Mouse (Mus musculus): Measurements from ENCODE around the gene Cped1.
A peak's percentile ranks its signal among the peaks of the same experiment; 100 is the strongest.

Gene Cped1

DNA sequence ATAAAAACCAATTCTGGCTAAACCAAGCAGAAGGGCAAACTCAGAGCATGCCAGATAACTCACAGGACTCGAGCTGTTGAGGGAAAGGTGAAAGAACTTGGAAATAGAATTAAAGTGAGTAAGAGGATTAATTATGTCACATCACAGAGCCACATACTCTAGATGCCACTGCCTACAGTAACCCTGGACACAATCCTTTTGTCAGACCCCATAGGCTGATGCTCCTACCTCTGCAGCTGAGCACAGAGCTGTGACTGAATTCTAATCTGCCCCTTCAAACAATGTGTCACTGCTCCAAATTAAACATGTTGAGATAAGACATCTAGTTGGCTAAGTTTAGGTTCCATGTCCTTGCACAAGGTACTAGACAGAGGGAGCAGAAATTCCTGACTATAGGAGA lies 176.2 kb downstream of the Cped1 start:
- DNase-seq (ENCODE audit: low read depth, low spot score): no peak

DNA sequence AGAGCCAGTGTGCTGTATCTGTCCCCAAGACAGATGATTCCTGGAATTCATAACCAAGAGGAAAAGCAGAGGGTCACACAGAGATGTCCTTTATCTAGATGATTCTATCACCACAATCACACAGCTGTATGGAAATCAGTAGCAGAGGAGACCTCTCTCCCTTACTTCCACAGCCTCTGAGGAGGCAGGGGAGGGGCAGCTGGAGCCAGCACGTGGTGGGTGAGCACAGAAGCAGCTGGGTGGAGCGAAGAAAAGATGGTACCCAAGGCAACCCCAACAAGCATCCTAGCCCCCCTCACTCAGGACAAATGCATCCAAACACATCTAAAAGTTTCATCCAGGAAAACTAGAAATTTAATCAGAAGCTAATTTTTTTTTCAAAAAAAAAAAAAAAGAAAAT lies 182.7 kb downstream of the Cped1 start:
- no peak for DNase-seq (ENCODE audit: low read depth, low spot score)

DNA sequence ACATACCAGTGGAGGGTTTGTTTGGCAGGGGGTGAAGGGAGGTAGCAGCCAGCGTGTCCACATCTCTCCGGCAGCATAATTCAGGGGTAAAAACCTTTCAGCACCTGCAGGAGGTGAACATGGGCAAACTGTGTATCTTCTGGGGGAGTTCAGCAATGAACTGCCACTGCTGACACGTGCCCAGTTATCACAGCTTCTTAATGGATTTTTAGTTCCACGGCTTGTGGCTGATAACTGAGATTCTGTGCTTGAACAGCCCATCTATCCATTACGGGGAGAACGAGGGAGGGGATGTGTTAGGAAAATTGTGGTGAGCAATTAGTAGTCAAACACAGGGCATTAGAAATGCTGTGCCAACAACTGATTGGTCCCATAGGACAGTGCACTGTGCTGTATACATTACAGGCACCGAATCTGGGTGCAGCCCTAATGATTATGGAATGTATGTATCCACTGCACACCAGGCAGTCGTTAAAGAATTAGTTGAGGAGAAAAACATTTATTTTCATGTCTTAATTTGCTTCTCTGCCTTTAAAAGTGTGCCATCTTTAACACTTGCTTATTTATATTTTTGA lies 193.1 kb downstream of the Cped1 start:
- DNase-seq (ENCODE audit: low read depth, low spot score): no peak

DNA sequence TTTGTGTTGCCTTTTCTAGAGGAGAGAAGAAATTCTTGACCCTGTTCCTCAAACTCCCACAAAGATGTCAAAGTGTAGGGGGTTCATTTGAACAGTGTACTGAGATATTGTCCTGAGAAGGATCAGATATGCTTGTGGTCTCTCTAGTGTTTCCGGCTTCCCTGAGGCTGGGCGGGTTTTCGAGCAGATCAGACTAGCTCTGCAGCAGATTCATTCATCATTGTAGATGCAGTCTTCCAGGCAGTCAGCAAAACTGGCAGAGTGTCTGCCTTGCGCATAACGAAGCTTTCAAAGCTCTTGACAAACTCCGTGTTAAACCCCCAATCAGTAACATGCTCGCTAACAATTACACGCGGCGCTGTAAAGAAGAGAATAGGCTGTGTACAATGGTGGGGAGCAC lies 194.6 kb downstream of the Cped1 start:
- no peak for DNase-seq (ENCODE audit: low read depth, low spot score)

DNA sequence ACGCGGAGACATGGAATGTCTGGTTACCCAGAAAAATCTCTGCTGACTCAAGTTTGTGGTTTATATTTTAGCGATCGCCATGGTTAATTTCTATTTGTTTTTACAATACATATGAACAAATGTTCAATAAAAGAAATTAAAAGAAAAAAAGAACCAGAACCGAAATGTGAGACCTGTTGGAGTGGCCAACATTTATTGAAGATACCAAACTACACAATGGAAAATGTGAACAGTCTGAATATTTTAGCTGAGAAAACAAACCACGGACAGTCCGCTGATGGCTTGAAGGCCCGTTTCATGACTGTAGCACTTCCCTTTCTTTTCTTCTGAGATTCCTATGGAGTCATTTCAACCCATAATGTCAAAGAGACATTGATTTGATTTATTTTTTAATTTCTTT lies 201.3 kb downstream of the Cped1 start:
- DNase-seq (ENCODE audit: low read depth, low spot score): no peak

DNA sequence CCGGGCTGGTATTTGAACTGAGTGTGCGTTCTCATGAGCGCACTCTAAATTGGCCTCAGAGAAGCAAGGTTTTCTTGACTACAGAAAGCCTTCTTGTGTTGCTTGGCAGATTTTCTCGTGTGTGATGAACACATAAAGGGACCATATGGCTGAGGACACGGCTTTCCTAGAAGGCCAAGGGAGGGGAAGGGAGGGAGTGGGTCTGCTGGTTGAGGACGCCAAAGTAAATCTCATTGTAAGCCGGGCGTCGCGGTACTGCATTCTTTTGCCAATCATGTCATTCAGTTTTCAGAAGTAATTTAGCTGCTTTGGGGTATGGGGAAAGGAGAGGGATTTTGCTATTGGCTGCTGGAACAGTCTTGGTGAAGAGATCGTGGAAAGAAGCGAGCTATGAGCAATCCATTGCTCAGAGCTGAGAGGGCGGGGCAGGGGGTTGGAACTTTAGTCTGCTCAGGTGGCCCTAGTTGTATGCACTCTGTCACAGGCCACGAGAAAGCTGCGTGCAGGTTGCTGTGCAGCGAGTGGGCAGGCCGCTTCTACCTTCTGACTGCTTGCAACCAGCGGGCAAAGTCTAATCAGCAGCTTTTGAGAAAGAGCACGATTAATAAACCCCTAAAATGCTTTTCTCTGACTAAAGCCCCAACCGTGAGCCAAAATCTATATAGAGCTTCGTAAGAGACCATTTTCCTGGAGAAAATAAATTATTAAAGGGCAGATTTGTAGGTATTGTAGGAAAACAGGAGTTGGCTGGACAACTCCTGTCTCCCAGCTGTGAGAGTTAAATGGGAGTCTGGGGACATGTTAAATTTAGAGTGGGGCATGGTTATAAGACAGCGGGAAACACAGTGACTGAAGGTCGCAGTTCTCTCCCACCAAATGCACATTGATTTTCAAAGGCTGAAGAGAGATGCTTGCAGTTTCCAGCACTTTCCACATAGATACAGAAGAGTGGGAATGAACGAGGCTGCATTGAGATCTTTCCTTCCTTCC lies 203.9 kb downstream of the Cped1 start:
- DNase-seq (ENCODE audit: low read depth, low spot score): no peak

DNA sequence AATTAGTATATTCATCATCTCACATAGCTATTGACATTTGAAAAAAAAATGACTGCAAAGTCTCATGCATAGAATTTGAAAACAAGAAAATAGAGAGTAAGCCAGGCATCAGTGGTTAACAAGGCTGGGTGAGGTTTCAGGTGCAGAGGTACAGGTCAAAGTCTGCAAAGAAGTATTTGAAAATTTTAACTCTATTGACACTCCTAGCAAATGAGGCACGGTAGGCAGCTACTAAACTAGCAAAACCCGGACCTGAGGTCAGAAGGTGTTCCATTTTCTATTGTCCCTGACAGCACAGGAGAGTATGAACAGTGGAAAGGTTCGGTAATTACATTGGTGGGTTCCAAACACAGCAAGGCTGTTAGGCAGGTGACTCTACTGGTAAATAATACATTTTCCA lies 212.9 kb downstream of the Cped1 start:
- DNase-seq (ENCODE audit: low read depth, low spot score): no peak

DNA sequence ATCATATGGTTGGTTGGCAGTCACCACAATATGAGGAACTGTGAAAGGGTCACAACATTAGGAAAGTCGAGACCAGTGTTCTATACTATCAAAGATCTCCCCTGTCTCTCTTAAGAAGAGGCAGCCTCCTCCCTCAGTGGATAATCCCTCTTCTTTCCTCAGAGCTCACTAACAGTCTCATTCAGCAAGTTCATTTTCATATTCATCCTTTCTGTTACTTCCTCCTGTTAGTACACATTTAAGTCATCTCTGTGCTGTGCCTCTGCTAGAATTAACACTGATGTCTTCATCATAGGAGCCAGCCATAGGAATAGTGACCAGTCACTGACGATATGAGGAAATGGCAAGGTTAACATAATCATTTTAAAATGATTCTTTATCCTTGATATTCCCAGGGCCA lies 213.8 kb downstream of the Cped1 start:
- DNase-seq (ENCODE audit: low read depth, low spot score): no peak

DNA sequence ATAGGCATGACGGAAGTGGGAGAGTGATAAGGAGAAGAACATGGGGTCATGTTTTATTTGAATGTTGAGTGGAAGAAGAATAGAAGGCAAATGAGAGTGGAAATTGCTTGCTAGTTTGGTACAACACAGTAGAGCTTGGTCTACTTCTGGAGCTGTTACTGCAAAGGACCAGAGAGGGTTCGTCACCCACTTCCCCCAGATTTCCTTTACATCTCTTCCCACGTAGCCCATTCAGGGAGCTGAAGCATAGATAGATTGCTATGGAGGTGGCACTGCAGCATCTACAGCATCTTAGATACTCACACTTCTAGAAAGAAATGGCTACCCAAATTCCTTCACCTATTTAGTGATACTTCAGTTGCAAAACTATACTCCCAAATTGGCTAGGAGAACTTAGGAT lies 214.4 kb downstream of the Cped1 start:
- DNase-seq (ENCODE audit: low read depth, low spot score): no peak

DNA sequence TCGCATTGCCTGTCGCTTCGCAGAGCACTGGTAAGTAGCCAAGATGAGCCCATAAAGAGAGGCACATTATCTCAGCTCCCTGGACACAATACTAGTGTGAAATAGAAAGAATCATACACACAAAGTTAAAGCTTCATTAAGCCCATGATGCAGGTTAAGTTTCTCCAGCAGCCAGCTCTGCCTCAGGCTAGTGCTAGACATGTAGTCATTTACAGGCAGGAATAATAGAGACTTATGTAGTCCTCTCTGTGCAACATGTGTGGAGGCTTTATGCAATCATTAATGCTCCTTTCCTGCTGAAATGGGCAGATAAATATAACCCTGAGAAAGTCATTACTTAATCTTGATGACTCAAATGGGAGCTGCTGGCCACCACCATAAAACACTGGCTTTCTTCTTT lies 216.2 kb downstream of the Cped1 start:
- no peak for DNase-seq (ENCODE audit: low read depth, low spot score)

DNA sequence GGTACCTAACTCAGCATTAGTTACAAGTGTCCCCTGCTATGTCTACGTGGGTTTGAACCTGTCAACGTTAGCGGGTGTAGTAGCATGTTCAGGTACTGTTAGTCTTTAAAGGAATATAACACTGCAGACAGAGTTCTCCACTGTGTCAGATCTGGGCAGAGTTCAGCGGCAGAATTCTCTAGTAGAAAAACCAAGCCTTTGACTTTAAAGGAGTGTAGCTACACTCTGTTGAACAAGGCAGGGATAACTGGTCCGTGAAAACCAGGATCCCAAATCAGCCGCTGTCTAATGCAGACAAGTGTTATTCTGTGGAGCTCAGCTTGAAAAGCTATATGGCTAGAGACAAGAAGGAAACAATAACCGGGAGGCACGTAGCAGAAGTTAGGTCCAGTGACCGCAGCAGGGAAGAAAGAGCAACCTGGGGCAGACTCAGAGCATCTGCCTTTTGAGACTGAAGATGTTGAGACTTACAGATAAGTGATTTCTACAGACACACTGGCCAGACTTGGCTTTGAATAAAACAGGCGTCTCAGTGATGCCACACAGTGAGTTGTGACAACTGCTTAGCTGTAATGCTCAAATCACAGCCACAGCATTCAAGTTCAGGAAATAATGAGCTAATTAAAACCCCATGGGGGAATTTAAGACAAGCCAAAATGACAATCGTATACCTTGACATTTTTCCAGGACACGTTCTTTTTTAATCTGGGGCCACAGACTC lies 219.5 kb downstream of the Cped1 start:
- DNase-seq (ENCODE audit: low read depth, low spot score): no peak

DNA sequence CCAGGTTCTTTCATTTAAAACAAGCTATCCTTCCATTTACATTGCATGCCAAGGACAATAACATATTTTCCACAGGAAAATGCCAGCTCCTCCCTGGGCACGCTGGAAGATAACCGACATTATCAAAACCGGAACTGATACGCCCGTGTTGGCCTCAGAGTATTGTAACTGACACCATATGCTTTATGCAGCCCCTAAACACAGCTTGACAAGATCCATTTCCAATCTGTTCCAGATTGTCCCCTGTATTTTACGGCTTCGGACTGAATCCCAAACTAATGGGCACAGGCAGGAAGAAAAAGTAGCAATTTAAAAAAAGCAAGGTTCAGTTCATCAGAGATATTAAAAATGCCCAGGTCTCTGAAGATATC lies 220.0 kb downstream of the Cped1 start:
- no peak for DNase-seq (ENCODE audit: low read depth, low spot score)

DNA sequence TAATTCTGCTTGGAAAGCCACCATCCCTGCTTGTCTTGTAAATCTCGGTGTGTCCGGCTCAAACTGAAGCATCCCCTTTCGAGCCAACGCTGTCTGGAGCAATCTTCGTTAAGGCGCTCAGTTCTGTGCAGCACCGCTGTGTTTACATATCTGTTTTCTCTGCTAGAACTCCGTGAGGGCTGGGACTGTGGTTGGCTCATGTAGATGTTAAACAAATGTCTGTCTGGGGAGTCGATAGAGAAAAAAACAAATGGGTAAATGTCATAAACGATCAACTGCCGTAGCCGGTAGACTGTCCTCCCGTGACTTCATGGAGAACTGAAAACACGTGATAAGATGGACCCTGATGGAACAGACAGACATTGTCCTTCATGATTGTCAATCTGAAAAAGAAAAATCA lies 220.5 kb downstream of the Cped1 start:
- DNase-seq (ENCODE audit: low read depth, low spot score): no peak

DNA sequence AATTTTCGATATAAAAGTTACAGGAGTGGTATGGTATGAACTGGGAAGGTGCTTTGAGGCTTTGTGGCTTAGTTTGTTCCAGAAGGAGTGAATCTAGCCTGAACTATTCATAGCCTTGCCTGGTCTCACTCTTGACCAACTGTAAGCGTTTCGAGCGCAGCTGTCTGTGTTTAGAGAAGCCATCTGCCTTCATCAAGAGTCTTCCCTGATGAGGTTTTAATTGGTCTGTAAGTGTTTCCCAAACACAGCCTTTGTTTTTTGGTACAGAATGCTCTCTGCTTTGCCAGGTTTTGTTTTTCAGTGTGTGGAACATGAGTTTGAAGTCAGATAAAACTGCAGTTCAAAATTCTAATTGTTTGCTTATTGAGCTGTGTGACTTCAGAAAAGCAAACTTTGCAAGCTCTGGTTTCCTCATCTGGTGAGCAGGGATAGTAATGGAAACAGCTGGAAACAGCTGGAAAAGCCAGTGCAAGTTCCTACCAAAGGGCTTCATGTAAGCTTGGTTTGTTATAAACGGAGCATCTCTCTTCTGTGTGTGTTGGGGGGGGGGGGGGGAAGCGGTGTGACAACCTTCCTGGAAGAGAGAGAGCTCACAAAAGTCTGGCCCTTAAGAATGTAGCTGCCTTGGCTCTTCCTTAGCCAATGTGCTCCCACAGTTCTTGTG lies 221.0 kb downstream of the Cped1 start:
- no peak for DNase-seq (ENCODE audit: low read depth, low spot score)

DNA sequence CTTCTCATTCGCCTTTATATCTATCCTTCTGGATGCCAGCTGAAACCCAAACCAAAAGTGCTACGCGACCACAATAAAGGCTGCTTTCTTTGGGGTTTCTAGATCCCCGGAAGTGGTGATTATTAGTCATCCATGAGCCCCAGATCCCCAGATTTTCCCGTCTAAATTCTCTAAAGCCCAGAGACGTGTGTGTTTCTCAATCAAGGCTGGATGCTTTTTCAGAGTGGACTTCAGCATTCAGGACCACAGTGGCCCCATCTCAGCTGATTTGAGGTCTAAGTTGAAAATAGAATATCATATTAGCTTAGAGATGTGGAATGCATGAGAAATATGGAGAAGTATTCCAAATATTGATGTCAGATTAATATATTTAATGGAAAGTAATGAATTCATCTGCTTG lies 226.4 kb downstream of the Cped1 start:
- no peak for DNase-seq (ENCODE audit: low read depth, low spot score)

DNA sequence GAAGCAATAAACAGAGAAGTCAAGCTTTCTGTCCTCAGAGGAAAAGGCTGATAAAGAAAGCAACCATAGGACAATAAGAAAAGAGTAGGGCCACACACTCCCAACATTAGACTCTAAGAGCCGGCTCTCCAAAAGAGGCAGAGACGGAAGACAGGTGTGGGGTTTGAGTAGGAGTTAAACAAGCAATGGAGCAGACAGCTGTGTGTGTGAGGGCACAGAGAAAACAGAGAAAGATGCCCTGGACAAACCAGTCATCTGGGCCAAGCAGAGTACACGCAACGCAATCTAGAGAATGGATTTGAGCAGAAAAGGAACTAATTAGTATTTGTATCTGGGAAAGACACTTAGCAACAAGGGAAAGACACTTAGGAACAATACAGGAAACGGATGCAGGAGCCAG lies 227.5 kb downstream of the Cped1 start:
- DNase-seq (ENCODE audit: low read depth, low spot score): no peak

DNA sequence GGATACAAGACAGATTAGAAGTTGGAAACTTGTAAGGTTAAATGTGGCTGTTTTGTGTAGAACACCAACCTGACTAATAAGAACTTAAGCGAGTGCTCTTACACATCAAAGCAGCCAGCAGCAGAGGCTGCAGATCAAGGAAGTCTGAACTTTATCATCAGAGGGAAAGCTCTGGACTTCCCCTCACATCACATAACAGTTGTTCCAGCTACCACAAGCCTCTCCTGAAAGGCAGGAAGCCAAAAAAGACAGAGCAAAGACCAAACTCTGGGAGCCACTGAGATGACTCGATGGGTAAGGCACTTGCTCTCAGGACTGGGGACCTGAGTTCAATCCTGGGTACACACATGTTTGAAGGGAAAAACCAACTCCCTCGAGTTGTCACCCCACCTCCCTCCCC lies 228.1 kb downstream of the Cped1 start:
- no peak for DNase-seq (ENCODE audit: low read depth, low spot score)

DNA sequence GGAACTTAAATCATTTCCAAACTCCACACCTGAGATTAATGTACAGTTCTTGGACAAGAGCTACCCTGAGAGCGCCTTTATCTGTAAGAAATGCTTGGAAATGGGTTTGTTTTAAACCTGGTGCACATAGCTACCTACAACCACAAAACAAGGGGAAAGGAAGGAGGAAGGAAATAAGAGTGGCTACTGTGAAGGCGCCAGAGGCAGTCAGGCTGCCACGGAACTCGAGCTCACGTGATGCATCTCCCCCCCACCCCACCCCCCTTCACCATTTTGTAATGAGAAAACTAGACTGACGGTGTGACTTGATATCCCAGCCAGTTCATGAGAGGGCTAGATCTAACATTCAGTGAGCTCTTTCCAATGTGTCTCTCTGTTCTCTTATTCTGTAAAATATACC lies 228.9 kb downstream of the Cped1 start:
- DNase-seq (ENCODE audit: low read depth, low spot score): no peak

DNA sequence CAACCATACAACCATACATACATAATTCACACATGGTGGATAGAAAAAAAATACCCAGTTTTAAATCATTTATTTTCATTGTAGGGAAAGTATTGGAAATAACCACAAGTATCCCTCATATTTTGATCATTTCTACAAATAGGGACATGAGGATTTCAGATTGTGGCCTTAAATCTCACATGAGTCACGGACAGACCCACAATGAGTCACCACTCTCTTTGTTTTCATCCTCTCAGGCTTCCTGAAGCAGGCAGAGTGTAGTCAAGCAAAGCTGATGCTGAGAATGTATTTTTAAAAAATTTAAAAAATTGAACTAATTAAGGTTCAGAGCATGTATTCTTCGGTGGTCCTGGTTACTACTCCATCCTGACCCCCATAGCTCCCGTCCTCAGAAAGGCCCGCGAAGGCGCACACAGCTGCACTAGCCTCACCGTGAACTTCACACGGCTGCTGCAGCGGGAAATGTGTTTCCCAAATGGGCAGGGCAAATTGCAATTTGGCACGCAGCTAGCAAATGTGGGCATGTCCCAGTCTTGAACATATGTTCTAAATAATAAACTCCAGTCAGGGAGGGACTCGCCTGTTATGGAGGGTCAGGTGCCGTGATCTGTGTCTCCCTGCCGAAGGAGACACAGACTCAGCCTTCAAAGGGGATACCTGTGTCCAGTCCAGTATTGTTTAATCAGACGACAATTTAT lies 230.7 kb downstream of the Cped1 start:
- peak; percentile 30 for DNase-seq (ENCODE audit: low read depth, low spot score)

DNA sequence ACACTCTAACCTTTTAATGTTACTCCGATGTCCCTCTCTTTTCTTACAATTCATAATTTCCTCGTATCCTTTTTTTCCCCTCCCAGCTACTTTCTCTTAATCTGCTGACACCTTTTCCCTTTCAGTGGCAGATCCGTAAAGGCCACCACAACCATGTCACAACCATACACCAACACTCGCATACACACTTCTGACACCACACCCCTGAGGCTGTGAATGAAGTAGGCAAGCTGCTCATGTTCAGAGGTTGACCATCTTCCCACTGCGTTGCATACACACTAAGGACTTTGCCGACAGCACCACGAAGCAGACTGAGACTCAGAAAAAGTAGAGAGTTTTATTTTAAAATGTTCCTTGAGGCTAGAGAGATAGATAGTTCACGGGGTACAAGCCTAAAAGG lies 235.4 kb downstream of the Cped1 start:
- no peak for DNase-seq (ENCODE audit: low read depth, low spot score)

DNA sequence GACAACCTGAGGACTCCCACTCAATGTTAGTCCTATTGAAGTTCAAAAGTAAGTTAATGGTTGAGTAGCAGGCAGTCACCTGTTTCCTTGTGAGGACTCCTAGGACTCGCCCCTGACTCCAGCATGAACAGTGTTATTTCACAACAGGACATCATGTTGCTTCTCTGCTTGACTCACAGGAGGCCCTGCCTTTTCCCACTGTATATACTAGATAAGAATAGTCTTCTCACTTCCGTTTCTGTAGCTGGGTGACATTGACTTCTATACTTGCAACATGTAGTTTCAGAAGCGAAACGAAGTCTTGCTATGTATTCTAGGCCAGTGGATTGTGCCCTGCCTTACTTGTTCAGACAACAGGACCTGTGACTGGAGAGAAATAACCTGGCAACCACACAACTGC lies 236.4 kb downstream of the Cped1 start:
- DNase-seq (ENCODE audit: low read depth, low spot score): no peak

DNA sequence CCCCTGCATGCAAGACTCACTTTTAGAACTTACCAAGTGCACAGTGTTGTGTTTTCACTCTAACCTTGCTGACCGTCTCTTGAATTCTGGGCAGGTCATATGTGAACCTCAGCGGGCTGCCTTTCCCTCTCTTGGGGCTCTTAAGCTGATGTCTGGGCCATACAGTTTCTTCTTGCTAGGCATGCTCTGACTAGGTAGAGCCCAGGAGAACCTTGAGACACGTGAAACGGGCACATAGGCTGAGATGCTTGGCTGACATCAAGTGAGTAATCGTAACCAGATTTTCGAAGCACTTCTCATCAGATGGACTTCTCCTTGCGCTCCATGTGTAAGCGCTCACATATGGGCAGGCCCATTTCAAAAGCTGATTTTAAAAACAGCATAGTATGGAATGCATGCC lies 237.2 kb downstream of the Cped1 start:
- peak; percentile 14 for DNase-seq (ENCODE audit: low read depth, low spot score)

All from mesoderm, embryonic 11.5 days (tissue).